Mouse (Mus musculus) lung, postnatal 0 days (tissue): ENCODE measurements around the gene Slain1.

Experiments used
- CTCF ChIP-seq: IDR thresholded peaks from 2 replicates; pipeline ENCODE4 v1.5.1; 2016; ENCODE audit warnings: antibody characterized with exemption, mild to moderate bottlenecking
- EP300 ChIP-seq: IDR thresholded peaks from 2 replicates; pipeline ENCODE4 v1.6.1; 2016; ENCODE audit warnings: antibody characterized with exemption, mild to moderate bottlenecking, control low read depth

DNA sequence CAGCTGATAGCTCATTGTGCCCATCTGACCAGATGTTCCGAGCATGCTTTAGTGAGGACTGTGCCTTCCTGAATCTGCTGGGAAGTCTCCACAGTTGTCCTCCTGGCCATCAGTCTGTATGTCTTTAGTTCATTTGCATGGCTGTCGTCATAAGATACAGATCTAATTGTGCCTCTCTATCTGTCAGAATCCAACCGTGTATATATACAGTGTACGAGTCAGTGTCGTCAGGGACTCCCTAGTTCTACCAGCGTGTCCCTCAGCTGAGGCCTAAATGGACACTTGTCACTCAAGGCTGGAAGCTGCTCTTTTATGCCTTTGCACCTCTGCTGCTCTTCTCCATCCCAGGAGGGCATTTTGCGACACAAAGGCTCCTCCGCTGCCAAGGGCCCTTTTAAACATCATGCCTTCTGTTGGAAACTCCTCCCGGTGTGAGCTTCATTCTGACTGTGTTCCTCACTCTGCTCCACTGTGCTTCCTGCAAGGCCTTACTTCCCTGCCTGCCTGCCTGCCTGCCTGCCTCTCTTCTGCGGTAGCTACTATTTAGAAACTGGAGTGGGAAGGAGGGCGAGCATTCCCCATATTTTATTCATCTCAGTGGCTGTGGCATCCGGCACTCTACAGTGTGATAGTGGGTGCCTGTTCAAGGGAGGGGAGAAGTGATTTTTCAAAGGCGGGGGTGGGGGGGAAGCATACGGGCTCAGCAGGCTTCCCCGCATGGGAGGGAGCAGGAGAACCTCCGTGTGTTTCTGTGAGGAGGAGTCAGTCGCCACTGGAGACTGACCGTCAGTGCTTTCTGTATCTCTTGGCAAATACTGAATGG is 29.6 kb downstream of the Slain1 start:
- TF ChIP-seq CTCF (no peak), EP300 (no peak)
